Mouse (Mus musculus): ENCODE data around the gene Klhl41. TPM values are rescaled to one million over a fixed set of nuclear protein-coding genes. Genes with fewer than 3 reads are reported as not detected.
"Not testable (repeated sequence)": the region's sequence is repeated elsewhere in the genome, so short reads cannot be mapped to it uniquely, and the experiment has no call there.

The Klhl41 gene
- 8.3 and 15.4 TPM in 2 replicates for polyA plus RNA-seq (2016; fragmentation: Nextera tagmentation; extraction: Ambion mirVana)

DNA sequence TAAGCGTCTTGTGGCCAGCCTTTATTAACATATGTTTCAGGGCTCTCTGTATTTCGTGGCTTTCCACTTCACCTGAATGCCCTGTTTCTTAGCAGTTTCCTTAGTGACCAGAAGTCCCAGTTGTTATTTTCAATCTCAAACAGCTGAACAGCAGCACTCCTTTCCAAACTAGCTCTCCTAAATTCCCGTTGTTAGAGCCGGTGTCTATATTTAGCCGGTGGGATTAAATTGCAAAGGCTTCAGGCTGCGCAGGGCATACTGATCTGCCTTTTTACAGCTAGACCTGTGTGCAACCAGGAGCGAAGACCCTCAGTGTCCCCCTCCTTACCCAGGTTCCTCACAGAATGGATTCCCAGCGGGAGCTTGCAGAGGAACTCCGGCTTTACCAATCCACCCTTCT, at the start of gene Klhl41:
Gene Klhl41, plus strand, starts transcription at position 268 of the 400 bp plus-strand sequence.
- peak; percentile 58 for DNase-seq (ENCODE audit: low spot score)
- H3K36me3 ChIP-seq: no peaks in the 10 kb centered on the region
- peaks cover 4% of the 10 kb centered on the region; the same call in 1 of the 2 replicates for H3K4me1 ChIP-seq
- 59% methylated on average over 9 of the region's 9 CpGs for WGBS
- no peaks in the 10 kb centered on the region for H3K27me3 ChIP-seq (ENCODE audit: insufficient read depth, poor library complexity, severe bottlenecking)
- peak within 1 kb of the TSS; percentile 39 for H3K4me3 ChIP-seq
- H3K9me3 ChIP-seq: no peaks in the 10 kb centered on the region
- H3K27ac ChIP-seq: peak within 1 kb of the TSS; percentile 82

DNA sequence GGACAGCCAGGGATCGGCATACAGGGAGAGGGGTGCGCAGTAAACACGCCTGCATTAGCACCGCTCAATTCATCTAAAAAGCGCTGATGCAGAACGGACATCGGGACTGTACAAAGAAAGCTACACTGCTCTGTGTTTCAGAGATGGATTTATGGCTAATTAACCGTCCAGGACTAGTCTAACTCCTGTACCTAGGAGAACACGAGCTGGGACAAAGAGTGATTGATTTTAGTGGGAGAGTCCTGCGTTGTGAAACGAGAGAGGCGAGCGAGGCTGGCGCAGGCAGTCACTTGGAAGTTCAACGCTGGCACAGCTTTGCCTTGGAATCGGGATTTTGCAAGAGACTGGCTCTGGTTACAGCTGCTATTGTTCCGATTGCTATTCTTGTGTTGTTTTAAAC, 40.7 kb upstream of the Klhl41 start:
- DNase-seq (ENCODE audit: low spot score): no peak
- no peaks in the 10 kb centered on the region for H3K27me3 ChIP-seq (ENCODE audit: insufficient read depth, poor library complexity, severe bottlenecking)
- 80% methylated on average over 17 of the region's 17 CpGs for WGBS
- H3K27ac ChIP-seq: no peak overlapping the region
- H3K4me3 ChIP-seq: no peak overlapping the region
- H3K9me3 ChIP-seq: no peaks in the 10 kb centered on the region
- no peaks in the 10 kb centered on the region for H3K36me3 ChIP-seq
- H3K4me1 ChIP-seq: no peaks in the 10 kb centered on the region

DNA sequence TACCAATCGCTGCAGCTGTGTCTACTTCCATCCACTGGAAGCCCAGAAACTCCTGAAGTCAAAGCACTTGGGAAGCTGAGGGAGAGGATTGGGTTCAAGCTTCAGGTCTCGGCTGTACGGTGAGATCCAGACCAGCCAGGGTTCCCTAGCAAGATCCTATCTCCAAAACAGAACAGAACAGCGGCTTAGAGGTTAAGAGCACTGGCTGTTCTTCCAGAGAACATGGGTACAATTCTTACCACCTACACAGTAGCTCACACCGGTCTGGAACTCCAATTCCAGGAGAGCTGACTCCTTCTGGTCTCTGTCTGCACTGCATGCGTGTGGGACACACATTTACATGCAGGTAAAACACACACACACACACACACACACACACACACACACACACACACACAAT, 40.0 kb upstream of the Klhl41 start:
- no peaks in the 10 kb centered on the region for H3K36me3 ChIP-seq
- WGBS: 85% methylated on average over 6 of the region's 6 CpGs
- no peaks in the 10 kb centered on the region for H3K9me3 ChIP-seq
- H3K4me3 ChIP-seq: no peak overlapping the region
- no peaks in the 10 kb centered on the region for H3K4me1 ChIP-seq
- no peak overlapping the region for H3K27ac ChIP-seq
- no peaks in the 10 kb centered on the region for H3K27me3 ChIP-seq (ENCODE audit: insufficient read depth, poor library complexity, severe bottlenecking)
- no peak for DNase-seq (ENCODE audit: low spot score)

DNA sequence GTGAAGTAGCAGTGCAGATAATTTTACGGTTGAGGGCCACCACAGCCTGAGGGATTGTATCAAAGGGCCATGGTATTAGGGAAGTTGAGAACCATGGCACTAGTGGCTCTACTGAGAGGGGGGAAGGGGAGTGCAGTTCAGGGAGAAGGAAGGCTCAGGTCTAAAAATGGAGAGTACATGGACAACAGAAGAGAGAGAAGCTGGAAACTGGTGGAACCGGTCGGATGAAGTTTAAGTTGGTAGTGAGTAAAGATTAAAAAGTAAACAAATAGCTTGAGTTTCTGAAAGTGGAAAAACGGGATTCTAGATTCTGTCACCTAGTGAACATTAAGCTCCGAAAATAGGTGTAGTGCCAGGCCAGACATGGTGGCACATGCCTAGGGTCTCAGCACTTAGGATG, 39.1 kb upstream of the Klhl41 start:
- Histone ChIP-seq H3K36me3 (no peaks in the 10 kb centered on the region), H3K4me3 (no peak overlapping the region), H3K4me1 (no peaks in the 10 kb centered on the region), H3K9me3 (no peaks in the 10 kb centered on the region), H3K27ac (no peak overlapping the region), H3K27me3 (ENCODE audit: insufficient read depth, poor library complexity, severe bottlenecking) (no peaks in the 10 kb centered on the region)
- no peak for DNase-seq (ENCODE audit: low spot score)
- 84% methylated on average over 5 of the region's 5 CpGs for WGBS

DNA sequence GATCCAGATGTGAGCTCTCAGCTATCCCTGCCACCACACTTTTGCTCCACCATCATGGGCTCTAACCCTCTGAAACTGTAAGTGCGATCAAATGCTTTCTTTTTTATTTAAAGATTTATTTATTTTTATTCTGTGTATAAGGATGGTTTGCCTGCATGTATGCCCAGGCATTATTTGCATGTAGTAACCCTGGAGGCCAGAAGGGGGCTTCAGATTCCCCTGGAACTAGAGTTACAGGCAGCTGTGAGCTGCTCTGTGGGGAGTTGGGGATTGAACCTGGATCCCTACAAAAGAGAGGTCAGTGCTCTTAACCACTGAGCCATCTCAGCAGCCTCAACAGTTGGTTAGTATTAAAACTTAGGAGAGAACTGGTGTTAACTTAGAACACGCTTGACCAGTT, 38.5 kb upstream of the Klhl41 start:
- 78% methylated on average over 2 of the region's 2 CpGs for WGBS
- Histone ChIP-seq H3K9me3 (no peaks in the 10 kb centered on the region), H3K4me3 (no peak overlapping the region), H3K4me1 (no peaks in the 10 kb centered on the region), H3K27me3 (ENCODE audit: insufficient read depth, poor library complexity, severe bottlenecking) (no peaks in the 10 kb centered on the region), H3K36me3 (no peaks in the 10 kb centered on the region), H3K27ac (no peak overlapping the region)
- no peak for DNase-seq (ENCODE audit: low spot score)

DNA sequence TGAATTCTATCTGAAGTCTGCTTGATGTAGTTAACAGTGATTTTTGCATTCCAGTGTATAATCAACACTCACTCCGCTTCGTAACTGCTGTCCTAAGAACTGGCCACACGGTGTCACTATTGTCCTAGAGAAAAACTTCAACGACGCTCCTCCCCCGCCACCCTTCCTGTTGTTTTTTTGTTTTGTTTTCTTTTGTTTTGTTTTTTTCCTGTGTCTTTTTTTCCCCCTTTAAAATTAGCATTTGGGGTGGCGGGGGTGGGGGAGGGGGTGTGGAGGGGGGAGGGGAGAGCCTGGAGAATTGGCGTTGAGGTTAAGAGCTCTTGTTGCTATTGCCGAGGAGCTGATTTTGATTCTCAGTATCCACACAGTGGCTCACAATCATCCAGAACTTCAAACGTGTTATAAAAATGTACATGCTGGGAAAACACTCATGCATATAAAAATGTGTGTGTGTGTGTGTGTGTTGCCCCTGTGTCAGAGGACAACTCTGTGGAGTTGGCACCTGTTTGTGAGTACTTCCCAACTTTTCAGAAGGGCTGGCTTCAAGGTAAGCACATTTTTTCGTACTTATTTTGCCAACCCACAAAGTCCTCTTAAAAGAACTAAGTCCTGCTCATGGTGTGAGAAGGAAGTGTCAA, 34.7 kb upstream of the Klhl41 start:
- Histone ChIP-seq H3K27ac (peak overlapping the region; percentile 74; the same call in 1 of the 2 replicates), H3K36me3 (no peaks in the 10 kb centered on the region), H3K4me1 (no peaks in the 10 kb centered on the region), H3K27me3 (ENCODE audit: insufficient read depth, poor library complexity, severe bottlenecking) (no peaks in the 10 kb centered on the region), H3K4me3 (peak overlapping the region; percentile 56), H3K9me3 (no peaks in the 10 kb centered on the region)
- WGBS: 14% methylated on average over 11 of the region's 11 CpGs
- DNase-seq (ENCODE audit: low spot score): no peak

DNA sequence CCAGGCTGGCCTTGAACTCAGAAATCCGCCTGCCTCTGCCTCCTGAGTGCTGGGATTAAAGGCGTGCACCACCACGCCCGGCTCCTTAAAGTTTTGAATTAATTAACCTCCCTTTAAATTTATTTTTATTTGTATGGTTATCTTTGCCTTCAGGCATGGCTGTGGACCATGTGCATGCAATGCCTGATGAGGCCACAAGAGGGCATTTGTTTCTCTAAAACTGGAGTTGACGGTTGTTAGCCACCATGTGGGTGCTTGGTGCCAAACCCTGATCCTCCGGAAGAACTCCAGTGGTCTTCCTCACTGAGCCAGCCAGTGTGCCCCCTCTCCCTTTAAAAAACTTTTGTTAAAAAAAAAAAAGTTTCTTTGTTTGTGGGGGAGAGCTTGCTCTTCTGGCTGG, 34.1 kb upstream of the Klhl41 start:
- no peak overlapping the region for H3K27ac ChIP-seq
- H3K4me1 ChIP-seq: no peaks in the 10 kb centered on the region
- no peaks in the 10 kb centered on the region for H3K27me3 ChIP-seq (ENCODE audit: insufficient read depth, poor library complexity, severe bottlenecking)
- no peak overlapping the region for H3K4me3 ChIP-seq
- DNase-seq (ENCODE audit: low spot score): peak; percentile 78
- no peaks in the 10 kb centered on the region for H3K9me3 ChIP-seq
- WGBS: 64% methylated on average over 6 of the region's 6 CpGs
- H3K36me3 ChIP-seq: no peaks in the 10 kb centered on the region

DNA sequence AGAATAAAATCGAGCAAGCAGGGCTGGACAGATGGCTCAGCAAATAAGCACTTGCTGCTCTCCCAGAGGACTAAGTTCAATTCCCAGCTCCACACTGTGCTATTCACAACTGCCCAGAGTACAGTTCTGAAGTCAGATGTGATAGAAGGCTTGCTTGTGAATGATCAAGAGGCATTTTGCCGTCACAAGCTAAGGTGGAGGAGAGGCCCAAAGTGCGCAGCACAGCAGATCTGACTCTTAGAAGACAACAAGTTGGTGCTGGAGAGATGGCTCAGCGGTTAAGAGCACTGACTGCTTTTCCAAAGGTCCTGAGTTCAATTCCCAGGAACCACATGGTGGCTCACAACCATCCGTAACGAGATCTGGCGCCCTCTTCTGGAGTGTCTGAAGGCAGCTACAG, 31.9 kb upstream of the Klhl41 start:
- not testable (repeated sequence) for H3K4me1 ChIP-seq; H3K36me3 ChIP-seq; DNase-seq (ENCODE audit: low spot score); H3K27ac ChIP-seq; H3K9me3 ChIP-seq; H3K4me3 ChIP-seq; H3K27me3 ChIP-seq (ENCODE audit: insufficient read depth, poor library complexity, severe bottlenecking)
- WGBS: 72% methylated on average over 7 of the region's 7 CpGs

DNA sequence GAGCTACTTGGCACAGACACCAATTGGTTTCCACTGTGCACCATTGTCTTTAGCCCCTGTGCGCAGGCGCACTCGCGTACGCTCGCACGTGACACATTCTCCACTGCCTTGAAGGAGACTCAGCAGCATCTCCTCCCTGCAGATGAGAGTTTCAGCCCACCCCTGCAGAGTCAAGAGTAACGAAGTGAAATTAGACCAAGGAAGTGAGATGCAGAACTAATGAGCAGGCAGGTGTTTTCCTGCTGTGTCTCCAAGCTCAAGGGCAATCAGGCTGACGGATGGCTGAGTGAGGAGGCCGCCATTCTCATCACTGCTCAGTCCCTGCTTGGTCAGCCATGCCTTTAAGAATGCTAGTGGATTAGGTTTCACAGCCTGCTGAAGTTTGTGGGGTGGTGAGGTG, 29.8 kb upstream of the Klhl41 start:
- no peaks in the 10 kb centered on the region for H3K36me3 ChIP-seq
- 56% methylated on average over 10 of the region's 10 CpGs for WGBS
- no peaks in the 10 kb centered on the region for H3K27me3 ChIP-seq (ENCODE audit: insufficient read depth, poor library complexity, severe bottlenecking)
- no peaks in the 10 kb centered on the region for H3K9me3 ChIP-seq
- no peak overlapping the region for H3K27ac ChIP-seq
- no peak overlapping the region for H3K4me3 ChIP-seq
- DNase-seq (ENCODE audit: low spot score): no peak
- H3K4me1 ChIP-seq: no peaks in the 10 kb centered on the region

DNA sequence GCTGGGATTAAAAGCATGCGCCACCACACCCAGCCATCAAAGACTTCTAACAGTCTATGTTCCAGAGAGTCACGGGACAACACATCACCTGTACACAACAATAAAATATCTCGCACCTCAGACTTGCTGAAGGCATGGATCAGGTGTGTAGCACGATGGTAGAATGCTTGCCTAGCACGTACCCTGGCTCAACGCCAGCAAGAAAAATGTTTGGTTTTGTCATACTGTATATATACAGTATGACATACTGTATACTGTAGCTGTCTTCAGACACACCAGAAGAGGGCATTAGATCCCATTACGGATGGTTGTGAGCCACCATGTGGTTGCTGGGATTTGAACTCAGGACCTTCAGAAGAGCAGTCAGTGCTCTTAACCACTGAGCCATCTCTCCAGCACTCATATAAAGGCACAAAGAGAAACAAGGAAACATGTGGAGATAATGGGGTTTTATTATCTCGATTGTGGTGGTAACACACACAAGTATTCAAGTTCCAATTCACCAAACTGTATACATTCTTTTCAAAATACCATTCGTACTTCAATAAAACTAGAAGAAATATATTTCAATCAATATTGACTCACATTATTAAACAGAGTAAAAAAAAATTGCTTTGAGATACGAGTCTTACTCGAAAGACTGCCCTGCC, 24.8 kb upstream of the Klhl41 start:
- H3K9me3 ChIP-seq: no peaks in the 10 kb centered on the region
- no peak overlapping the region for H3K4me3 ChIP-seq
- H3K27me3 ChIP-seq (ENCODE audit: insufficient read depth, poor library complexity, severe bottlenecking): no peaks in the 10 kb centered on the region
- no peaks in the 10 kb centered on the region for H3K36me3 ChIP-seq
- 87% methylated on average over 11 of the region's 11 CpGs for WGBS
- H3K4me1 ChIP-seq: peaks cover 4% of the 10 kb centered on the region
- no peak overlapping the region for H3K27ac ChIP-seq
- DNase-seq (ENCODE audit: low spot score): no peak

DNA sequence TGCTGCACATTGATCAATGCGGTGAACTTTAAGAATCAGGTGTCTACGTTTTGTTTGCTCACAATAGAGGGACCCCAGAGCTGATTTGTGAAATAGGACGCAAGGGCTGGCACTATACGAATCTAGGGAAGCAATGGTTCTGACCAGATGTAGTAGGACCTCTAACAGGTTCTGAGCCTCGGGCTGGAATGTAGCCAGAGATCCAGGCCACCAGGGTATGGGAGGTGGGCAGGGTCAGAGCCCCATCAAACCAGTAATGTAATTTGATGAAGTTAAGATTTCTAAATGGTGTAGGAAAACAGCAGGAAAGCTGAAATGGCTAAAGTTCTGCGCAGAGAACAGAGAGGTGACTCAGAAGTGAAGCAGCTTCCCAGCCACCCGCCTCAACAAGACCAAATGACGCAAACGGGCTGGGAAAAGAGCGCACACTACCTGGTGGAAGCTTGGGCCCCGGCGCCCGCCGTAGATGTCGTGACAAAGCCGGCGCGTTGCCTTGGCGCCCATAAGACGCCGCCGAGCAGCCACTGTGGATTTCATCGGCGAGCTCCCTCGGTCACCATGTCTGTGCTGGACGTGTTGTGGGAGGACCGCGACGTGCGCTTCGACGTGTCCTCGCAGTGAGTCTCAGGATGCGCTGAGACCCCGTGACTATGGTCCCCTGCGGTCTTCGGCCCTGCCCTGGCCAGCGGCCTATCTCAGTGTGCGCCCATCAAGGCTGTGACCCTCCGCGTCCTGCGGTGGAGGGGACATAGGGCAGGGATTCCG, 23.0 kb upstream of the Klhl41 start, which contains the start of gene Bbs5:
Gene Bbs5, plus strand, starts transcription at position 446 of the 765 bp plus-strand sequence.
- Histone ChIP-seq H3K27ac (peak within 1 kb of the TSS; percentile 79), H3K27me3 (ENCODE audit: insufficient read depth, poor library complexity, severe bottlenecking) (no peaks in the 10 kb centered on the region), H3K36me3 (peaks cover 4% of the 10 kb centered on the region; the same call in 1 of the 2 replicates), H3K4me1 (peaks cover 4% of the 10 kb centered on the region), H3K4me3 (peak within 1 kb of the TSS; percentile 74), H3K9me3 (no peaks in the 10 kb centered on the region)
- 3% methylated on average over 43 of the region's 43 CpGs for WGBS
- DNase-seq (ENCODE audit: low spot score): peak; percentile 95

DNA sequence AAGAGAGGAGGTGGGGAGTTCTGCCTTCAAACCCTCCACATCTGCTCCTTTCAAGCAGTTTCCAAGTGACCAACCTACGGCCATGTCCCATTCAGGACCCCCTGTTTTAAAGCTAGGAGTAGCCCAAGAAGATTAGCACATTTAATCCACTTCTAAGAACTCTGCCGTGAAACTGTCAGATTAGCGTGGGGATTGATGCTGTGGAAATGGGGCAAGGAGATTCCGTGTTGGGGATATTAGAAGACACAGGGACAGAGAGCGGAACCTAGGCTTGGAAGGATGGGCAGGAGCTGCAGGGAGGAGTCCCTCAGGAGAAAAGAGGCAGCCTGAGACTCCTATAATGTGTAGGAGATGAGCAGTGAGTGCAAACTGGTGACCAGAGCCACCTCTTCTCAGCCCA, 20.2 kb upstream of the Klhl41 start:
- WGBS: 86% methylated on average over 5 of the region's 5 CpGs
- Histone ChIP-seq H3K27me3 (ENCODE audit: insufficient read depth, poor library complexity, severe bottlenecking) (no peaks in the 10 kb centered on the region), H3K4me1 (peaks cover 4% of the 10 kb centered on the region), H3K4me3 (no peak overlapping the region), H3K27ac (no peak overlapping the region), H3K9me3 (no peaks in the 10 kb centered on the region), H3K36me3 (peaks cover 15% of the 10 kb centered on the region; the same call in 1 of the 2 replicates)
- DNase-seq (ENCODE audit: low spot score): no peak

DNA sequence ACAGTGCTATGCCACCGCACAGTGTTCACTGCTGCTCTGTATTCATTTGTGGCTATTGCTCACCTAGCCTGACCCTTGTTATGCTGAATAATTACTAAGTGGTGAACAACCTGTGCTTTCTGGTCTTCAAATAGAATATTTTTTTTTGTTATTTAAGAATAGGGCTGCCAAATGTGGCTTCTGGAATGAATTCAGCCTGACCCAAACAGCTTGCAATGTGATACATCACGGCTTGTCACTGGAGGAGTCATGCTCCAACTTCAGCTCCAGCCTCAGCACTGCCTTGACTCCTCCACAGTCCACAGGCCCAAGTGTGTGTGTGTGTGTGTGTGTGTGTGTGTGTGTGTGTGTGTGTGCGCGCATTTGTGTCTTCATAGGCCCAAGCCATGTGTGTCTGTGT, 10.6 kb upstream of the Klhl41 start:
- H3K4me1 ChIP-seq: 0 out of 2 replicates have a peak, but pooled peaks cover 6% of the 10 kb centered on the region
- 89% methylated on average over 4 of the region's 4 CpGs for WGBS

More for the DNA sequence above, 10.6 kb upstream of the Klhl41 start:
- H3K4me3 ChIP-seq: no peak overlapping the region
- H3K36me3 ChIP-seq: peaks cover 44% of the 10 kb centered on the region
- no peaks in the 10 kb centered on the region for H3K27me3 ChIP-seq (ENCODE audit: insufficient read depth, poor library complexity, severe bottlenecking)
- H3K27ac ChIP-seq: no peak overlapping the region
- no peak for DNase-seq (ENCODE audit: low spot score)
- H3K9me3 ChIP-seq: no peaks in the 10 kb centered on the region
